Mouse (Mus musculus): Measurements from ENCODE around the gene Srsf3. TPM values are rescaled to one million over a fixed set of nuclear protein-coding genes. Genes with fewer than 3 reads are reported as not detected.
"Not testable (repeated sequence)": the region's sequence is repeated elsewhere in the genome, so short reads cannot be mapped to it uniquely, and the experiment has no call there.

Gene Srsf3
- polyA plus RNA-seq, 1 experiment from 2014 or later, result 879 TPM

DNA sequence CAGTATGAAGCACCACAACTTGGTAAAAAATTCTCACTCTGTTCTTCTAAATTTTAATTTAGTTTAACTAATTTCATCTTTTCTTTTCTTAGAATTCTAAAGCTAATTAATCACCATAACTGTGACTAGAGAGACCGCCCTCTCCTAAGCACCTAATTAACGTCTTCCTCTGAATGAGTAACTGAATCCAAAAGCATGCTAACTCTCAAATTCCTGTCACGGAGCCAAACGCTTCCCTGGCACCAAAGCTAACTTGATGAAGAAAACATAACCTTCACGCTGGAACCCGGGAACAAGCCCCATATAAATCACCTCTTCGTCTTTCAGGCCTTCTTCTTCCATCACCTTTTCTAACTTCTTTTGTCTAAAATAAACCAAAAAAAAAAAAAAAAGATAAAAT, 40.3 kb upstream of the Srsf3 start:
- no peak for ATAC-seq (ENCODE audit: insufficient number of reproducible peaks, low FRiP score, low TSS enrichment, low read depth)
- Histone ChIP-seq H3K36me3 (ENCODE audit: control insufficient read depth, insufficient read depth, low read length) (peaks cover 13% of the 10 kb centered on the region), H3K4me2 (ENCODE audit: low read depth, severe bottlenecking) (no peak overlapping the region), H3K9ac (ENCODE audit: low read length) (no peak overlapping the region), H3K4me3 (ENCODE audit: low read depth, low read length) (no peak overlapping the region), H3K9me3 (ENCODE audit: control insufficient read depth, low read length) (no peaks in the 10 kb centered on the region), H3K27ac (replicated peaks; ENCODE audit: low read depth, low read length) (no peak overlapping the region), H3K4me1 (ENCODE audit: control insufficient read depth, insufficient read depth, low read length) (no peaks in the 10 kb centered on the region), H3K27me3 (ENCODE audit: control insufficient read depth, insufficient read depth, low read length) (no peaks in the 10 kb centered on the region)
- no peak for DNase-seq (ENCODE audit: low spot score)
- WGBS, result 62% methylated on average over 7 of the region's 7 CpGs

GRCm38 (mm10) chr17:28993004-28993403, 39.4 kb upstream of the Srsf3 start:
- WGBS, result 100% methylated on average over 1 of the region's 1 CpGs
- H3K27ac ChIP-seq (replicated peaks; ENCODE audit: low read depth, low read length); H3K4me1 ChIP-seq (ENCODE audit: control insufficient read depth, insufficient read depth, low read length); H3K4me2 ChIP-seq (ENCODE audit: low read depth, severe bottlenecking); H3K9me3 ChIP-seq (ENCODE audit: control insufficient read depth, low read length); ATAC-seq (ENCODE audit: insufficient number of reproducible peaks, low FRiP score, low TSS enrichment, low read depth); H3K9ac ChIP-seq (ENCODE audit: low read length); H3K27me3 ChIP-seq (ENCODE audit: control insufficient read depth, insufficient read depth, low read length); H3K4me3 ChIP-seq (ENCODE audit: low read depth, low read length); DNase-seq (ENCODE audit: low spot score): not testable (repeated sequence)
- peaks cover 13% of the 10 kb centered on the region for H3K36me3 ChIP-seq (ENCODE audit: control insufficient read depth, insufficient read depth, low read length)

- Histone ChIP-seq H3K4me2 (ENCODE audit: low read depth, severe bottlenecking) (no peak overlapping the region), H3K4me3 (ENCODE audit: low read depth, low read length) (no peak overlapping the region), H3K27me3 (ENCODE audit: control insufficient read depth, insufficient read depth, low read length) (no peaks in the 10 kb centered on the region), H3K9ac (ENCODE audit: low read length) (no peak overlapping the region), H3K4me1 (ENCODE audit: control insufficient read depth, insufficient read depth, low read length) (no peaks in the 10 kb centered on the region), H3K27ac (replicated peaks; ENCODE audit: low read depth, low read length) (no peak overlapping the region), H3K36me3 (ENCODE audit: control insufficient read depth, insufficient read depth, low read length) (peaks cover 16% of the 10 kb centered on the region), H3K9me3 (ENCODE audit: control insufficient read depth, low read length) (no peaks in the 10 kb centered on the region)
- no peak for DNase-seq (ENCODE audit: low spot score)
- 90% methylated on average over 4 of the region's 4 CpGs for WGBS
- no peak for ATAC-seq (ENCODE audit: insufficient number of reproducible peaks, low FRiP score, low TSS enrichment, low read depth)
Observed at GRCm38 (mm10) chr17:28994615-28995014, 37.8 kb upstream of the Srsf3 start.

- 91% methylated on average over 6 of the region's 6 CpGs for WGBS
- no peak for ATAC-seq (ENCODE audit: insufficient number of reproducible peaks, low FRiP score, low TSS enrichment, low read depth)
- no peaks in the 10 kb centered on the region for H3K27me3 ChIP-seq (ENCODE audit: control insufficient read depth, insufficient read depth, low read length)
- peaks cover 14% of the 10 kb centered on the region for H3K36me3 ChIP-seq (ENCODE audit: control insufficient read depth, insufficient read depth, low read length)
- H3K4me1 ChIP-seq (ENCODE audit: control insufficient read depth, insufficient read depth, low read length), result no peaks in the 10 kb centered on the region
- DNase-seq (ENCODE audit: low spot score), result no peak
- H3K4me2 ChIP-seq (ENCODE audit: low read depth, severe bottlenecking), result no peak overlapping the region
- H3K9ac ChIP-seq (ENCODE audit: low read length), result no peak overlapping the region
- H3K27ac ChIP-seq (replicated peaks; ENCODE audit: low read depth, low read length), result no peak overlapping the region
- no peak overlapping the region for H3K4me3 ChIP-seq (ENCODE audit: low read depth, low read length)
- H3K9me3 ChIP-seq (ENCODE audit: control insufficient read depth, low read length), result no peaks in the 10 kb centered on the region
Observed at GRCm38 (mm10) chr17:29000465-29000864, 32.0 kb upstream of the Srsf3 start.

- Histone ChIP-seq H3K9ac (ENCODE audit: low read length) (no peak overlapping the region), H3K36me3 (ENCODE audit: control insufficient read depth, insufficient read depth, low read length) (peaks cover 14% of the 10 kb centered on the region), H3K4me1 (ENCODE audit: control insufficient read depth, insufficient read depth, low read length) (peaks cover 3% of the 10 kb centered on the region; the same call in 1 of the 2 replicates), H3K9me3 (ENCODE audit: control insufficient read depth, low read length) (no peaks in the 10 kb centered on the region), H3K27me3 (ENCODE audit: control insufficient read depth, insufficient read depth, low read length) (no peaks in the 10 kb centered on the region), H3K4me2 (ENCODE audit: low read depth, severe bottlenecking) (no peak overlapping the region), H3K4me3 (ENCODE audit: low read depth, low read length) (no peak overlapping the region), H3K27ac (replicated peaks; ENCODE audit: low read depth, low read length) (no peak overlapping the region)
- DNase-seq (ENCODE audit: low spot score), result no peak
- ATAC-seq (ENCODE audit: insufficient number of reproducible peaks, low FRiP score, low TSS enrichment, low read depth), result no peak
- WGBS, result 74% methylated on average over 1 of the region's 1 CpGs
Observed at GRCm38 (mm10) chr17:29003740-29004139, 28.7 kb upstream of the Srsf3 start.

- Histone ChIP-seq H3K9me3 (ENCODE audit: control insufficient read depth, low read length) (no peaks in the 10 kb centered on the region), H3K27me3 (ENCODE audit: control insufficient read depth, insufficient read depth, low read length) (no peaks in the 10 kb centered on the region), H3K36me3 (ENCODE audit: control insufficient read depth, insufficient read depth, low read length) (peaks cover 6% of the 10 kb centered on the region), H3K9ac (ENCODE audit: low read length) (no peak overlapping the region), H3K4me2 (ENCODE audit: low read depth, severe bottlenecking) (no peak overlapping the region), H3K4me1 (ENCODE audit: control insufficient read depth, insufficient read depth, low read length) (peaks cover 3% of the 10 kb centered on the region; the same call in 1 of the 2 replicates), H3K27ac (replicated peaks; ENCODE audit: low read depth, low read length) (no peak overlapping the region), H3K4me3 (ENCODE audit: low read depth, low read length) (no peak overlapping the region)
- DNase-seq (ENCODE audit: low spot score), result no peak
- WGBS, result 90% methylated on average over 3 of the region's 3 CpGs
- ATAC-seq (ENCODE audit: insufficient number of reproducible peaks, low FRiP score, low TSS enrichment, low read depth), result no peak
Observed at GRCm38 (mm10) chr17:29005002-29005401, 27.4 kb upstream of the Srsf3 start.

GRCm38 (mm10) chr17:29006812-29007211, 25.6 kb upstream of the Srsf3 start:
- ATAC-seq (ENCODE audit: insufficient number of reproducible peaks, low FRiP score, low TSS enrichment, low read depth) (no peak), DNase-seq (ENCODE audit: low spot score) (no peak)
- WGBS, result 13% methylated on average over 7 of the region's 7 CpGs
- Histone ChIP-seq H3K36me3 (ENCODE audit: control insufficient read depth, insufficient read depth, low read length) (no peaks in the 10 kb centered on the region), H3K27ac (replicated peaks; ENCODE audit: low read depth, low read length) (no peak overlapping the region), H3K4me3 (ENCODE audit: low read depth, low read length) (peak overlapping the region; percentile 92), H3K27me3 (ENCODE audit: control insufficient read depth, insufficient read depth, low read length) (no peaks in the 10 kb centered on the region), H3K4me1 (ENCODE audit: control insufficient read depth, insufficient read depth, low read length) (peaks cover 3% of the 10 kb centered on the region; the same call in 1 of the 2 replicates), H3K9me3 (ENCODE audit: control insufficient read depth, low read length) (no peaks in the 10 kb centered on the region), H3K9ac (ENCODE audit: low read length) (peak overlapping the region; percentile 96), H3K4me2 (ENCODE audit: low read depth, severe bottlenecking) (peak overlapping the region; percentile 78)

DNA sequence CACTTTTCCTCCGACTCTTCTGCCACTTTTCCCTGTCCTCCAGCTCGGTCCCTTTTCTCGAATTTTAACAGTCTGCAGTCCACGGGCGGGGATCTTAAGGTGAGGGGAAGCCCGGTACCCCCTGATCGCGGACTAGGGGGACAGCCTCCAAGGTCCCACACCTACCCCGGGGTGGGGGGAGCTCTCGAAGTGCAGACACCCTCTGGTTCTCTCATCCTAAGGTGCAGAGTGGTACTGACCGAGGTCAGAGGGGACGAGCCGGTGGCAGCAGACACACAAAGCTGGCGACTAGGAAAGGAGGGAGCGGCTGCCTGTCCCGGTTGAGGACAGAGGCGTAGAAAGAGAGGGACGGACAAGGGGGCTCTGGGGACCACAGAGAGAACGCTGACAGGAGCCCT, 25.2 kb upstream of the Srsf3 start:
- no peak for DNase-seq (ENCODE audit: low spot score)
- no peaks in the 10 kb centered on the region for H3K27me3 ChIP-seq (ENCODE audit: control insufficient read depth, insufficient read depth, low read length)
- whole genome bisulfite sequencing, result under 1% methylated on average over 19 of the region's 19 CpGs
- H3K9me3 ChIP-seq (ENCODE audit: control insufficient read depth, low read length), result no peaks in the 10 kb centered on the region
- peak overlapping the region; percentile 96 for H3K9ac ChIP-seq (ENCODE audit: low read length)
- no peak for ATAC-seq (ENCODE audit: insufficient number of reproducible peaks, low FRiP score, low TSS enrichment, low read depth)
- H3K4me3 ChIP-seq (ENCODE audit: low read depth, low read length), result peak overlapping the region; percentile 92
- H3K4me2 ChIP-seq (ENCODE audit: low read depth, severe bottlenecking), result peak overlapping the region; percentile 78
- no peaks in the 10 kb centered on the region for H3K36me3 ChIP-seq (ENCODE audit: control insufficient read depth, insufficient read depth, low read length)
- peak overlapping the region; percentile 78 for H3K27ac ChIP-seq (replicated peaks; ENCODE audit: low read depth, low read length)
- H3K4me1 ChIP-seq (ENCODE audit: control insufficient read depth, insufficient read depth, low read length), result peaks cover 3% of the 10 kb centered on the region; the same call in 1 of the 2 replicates

Data from limb, embryonic 11.5 days (tissue).